8 mouse cellular contexts compared by ENCODE assay signal in the genomic region with DNA sequence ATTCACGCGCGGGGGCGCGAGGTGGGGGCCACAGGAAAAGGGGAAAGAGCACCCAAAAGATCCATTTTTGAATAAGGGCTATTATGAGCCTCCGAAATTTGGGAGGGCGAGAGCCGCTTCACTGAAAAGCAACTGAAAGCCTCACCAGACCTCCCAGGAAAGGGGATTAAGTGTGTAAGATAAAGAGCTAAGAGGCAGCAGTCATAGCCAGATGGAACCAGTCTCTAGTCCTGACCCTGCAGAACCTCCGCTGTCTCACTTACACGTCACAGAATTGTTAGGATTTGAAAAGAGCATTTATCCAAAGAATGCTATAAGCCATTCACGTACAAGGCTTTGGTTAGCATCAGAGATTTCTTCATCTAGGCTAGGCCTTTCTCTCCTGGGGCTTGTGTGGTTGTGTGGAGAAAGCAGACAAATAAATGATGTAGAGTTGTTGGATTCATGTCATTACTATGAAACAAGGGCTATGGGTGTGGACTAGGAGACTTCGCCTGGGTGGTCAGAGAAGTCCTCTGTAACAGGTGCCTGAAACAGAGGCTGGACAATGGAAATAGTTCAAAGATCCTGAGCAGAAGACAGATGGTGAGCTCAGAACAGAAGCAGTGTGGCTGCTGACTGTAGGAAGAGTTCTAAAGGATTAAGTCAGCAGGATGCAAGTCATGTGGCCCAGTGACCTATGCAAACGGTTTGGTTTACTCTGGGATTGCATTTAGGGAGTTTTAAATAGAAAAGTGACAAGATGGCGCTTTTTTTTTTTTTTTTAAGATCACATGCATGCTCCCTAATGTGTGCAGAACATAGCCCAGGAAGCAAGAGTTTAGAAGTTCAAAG. TPM values are rescaled to one million over a fixed set of nuclear protein-coding genes. Genes with fewer than 3 reads are reported as not detected.
DNase-seq lines count a peak whose midpoint lies in the region; ATAC-seq and TF ChIP-seq lines count a peak whose summit lies in the region.

No protein-coding gene starts in this region.

- 37% methylated on average over 14 of the region's 14 CpGs for WGBS in spleen, adult 2 months
- 16% methylated on average over 14 of the region's 14 CpGs for WGBS in intestine, embryonic 15.5 days
- WGBS in neural tube, embryonic 14.5 days: 15% methylated on average over 14 of the region's 14 CpGs

- no peak for TF ChIP-seq CTCF in spleen, adult 2 months (IDR thresholded peaks at IDR 0.05; ENCODE audit: extremely low read depth, insufficient read depth, insufficient read length, insufficient replicate concordance)

- H3K4me3 ChIP-seq in spleen, adult 2 months (ENCODE audit: extremely low read depth, insufficient read depth, insufficient read length): peak overlapping the region; percentile 95
- peak overlapping the region; percentile 99 for H3K4me3 ChIP-seq in intestine, embryonic 15.5 days (replicated peaks)
- H3K4me3 ChIP-seq in neural tube, embryonic 14.5 days (ENCODE audit: low read depth, low read length): peak overlapping the region; percentile 94

- no peaks in the 10 kb centered on the region for H3K27me3 ChIP-seq in spleen, adult 2 months (ENCODE audit: control insufficient read depth, insufficient read depth, low read length)
- no peaks in the 10 kb centered on the region for H3K27me3 ChIP-seq in intestine, embryonic 15.5 days (replicated peaks)
- no peaks in the 10 kb centered on the region for H3K27me3 ChIP-seq in neural tube, embryonic 14.5 days (ENCODE audit: control insufficient read depth, insufficient read depth, low read length)

- peak overlapping the region; percentile 95 for H3K9ac ChIP-seq in intestine, embryonic 15.5 days
- peak overlapping the region; percentile 97 for H3K9ac ChIP-seq in neural tube, embryonic 14.5 days (replicated peaks; ENCODE audit: low read depth, low read length)

- peak overlapping the region; percentile 73 for H3K4me2 ChIP-seq in intestine, embryonic 15.5 days (replicated peaks)
- peak overlapping the region; percentile 60 for H3K4me2 ChIP-seq in neural tube, embryonic 14.5 days (ENCODE audit: low read depth, low read length)

- H3K36me3 ChIP-seq in spleen, adult 2 months (ENCODE audit: control insufficient read depth, insufficient read depth, low read length): no peaks in the 10 kb centered on the region
- H3K36me3 ChIP-seq in intestine, embryonic 15.5 days: no peaks in the 10 kb centered on the region
- H3K36me3 ChIP-seq in neural tube, embryonic 14.5 days (ENCODE audit: control insufficient read depth, insufficient read depth, low read length): no peaks in the 10 kb centered on the region

- peaks cover 20% of the 10 kb centered on the region for H3K4me1 ChIP-seq in spleen, adult 2 months (ENCODE audit: control insufficient read depth, insufficient read depth, insufficient read length)
- peaks cover 15% of the 10 kb centered on the region for H3K4me1 ChIP-seq in intestine, embryonic 15.5 days (replicated peaks)
- H3K4me1 ChIP-seq in neural tube, embryonic 14.5 days (ENCODE audit: control insufficient read depth, insufficient read depth, low read length): peaks cover 19% of the 10 kb centered on the region

- peak; percentile 51 for DNase-seq in embryo, embryonic 10 days (ENCODE audit: low spot score)
- no peak for DNase-seq in embryo, embryonic 9.5 days (ENCODE audit: extremely low spot score)
- no peak for DNase-seq in spleen, adult 2 months (ENCODE audit: low read depth in 1 of 2, low spot score in 2 of 2)
- DNase-seq in spleen, postnatal 36 days (ENCODE audit: low spot score in 2 of 2): no peak
- DNase-seq in left cerebral cortex, postnatal 25 days (ENCODE audit: low spot score in 2 of 2): no peak

- H3K27ac ChIP-seq in spleen, adult 2 months (ENCODE audit: insufficient read depth, low read length): peak overlapping the region; percentile 98
- H3K27ac ChIP-seq in intestine, embryonic 15.5 days: peak overlapping the region; percentile 97
- H3K27ac ChIP-seq in neural tube, embryonic 14.5 days (ENCODE audit: low read depth, low read length): peak overlapping the region; percentile 92

- ATAC-seq in intestine, embryonic 15.5 days: peak; percentile 22; the same call in 1 of the 2 replicates
- ATAC-seq in neural tube, embryonic 14.5 days (ENCODE audit: low read depth): no peak
- no peak for ATAC-seq in CD4-positive, CD25-positive, alpha-beta regulatory T cell, adult 4 months

- intact Hi-C loops in left cerebral cortex, postnatal 25 days (cut with DNase I): no loop called here

- no peaks in the 10 kb centered on the region for H3K9me3 ChIP-seq in intestine, embryonic 15.5 days
- no peaks in the 10 kb centered on the region for H3K9me3 ChIP-seq in neural tube, embryonic 14.5 days (ENCODE audit: control insufficient read depth, low read length)

- no peak for TF ChIP-seq POLR2A in spleen, adult 2 months (IDR thresholded peaks at IDR 0.05; ENCODE audit: low read depth, low read length)

RNA-seq across cellular contexts. Expression of gene Fem1b, which starts 0.7 kb away (rescaled TPM):
- polyA plus RNA-seq in spleen, adult 2 months (2012; rRNA removed): 5.3 and 7.1 TPM in 2 replicates
- 16.2 and 16.7 TPM in 2 replicates for polyA plus RNA-seq in intestine, embryonic 15.5 days (2015; fragmentation: Nextera tagmentation; extraction: Ambion mirVana)
- polyA plus RNA-seq in neural tube, embryonic 14.5 days (2014; fragmentation: Nextera tagmentation; extraction: Ambion mirVana): 77.7 and 90.1 TPM in 2 replicates
- 100 to 1,000 TPM; 103 to 115 TPM for total RNA-seq in left cerebral cortex, postnatal 25 days (2021)
- polyA plus RNA-seq in CD4-positive, CD25-positive, alpha-beta regulatory T cell, adult 4 months (2017; shearing (Covaris generic)): 1 to 10 TPM; 3.9 to 4.7 TPM

RNA-seq across cellular contexts. Expression of gene Cln6, which starts 26.2 kb away (rescaled TPM):
- polyA plus RNA-seq in spleen, adult 2 months (2012; rRNA removed): 27.7 and 31.6 TPM in 2 replicates
- 29.6 and 30.6 TPM in 2 replicates for polyA plus RNA-seq in intestine, embryonic 15.5 days (2015; fragmentation: Nextera tagmentation; extraction: Ambion mirVana)
- 5.3 TPM in 2 replicates for polyA plus RNA-seq in neural tube, embryonic 14.5 days (2014; fragmentation: Nextera tagmentation; extraction: Ambion mirVana)
- 10 to 100 TPM in 1 of 2 experiments, 1 to 10 TPM in 1; 9.2 to 10.5 TPM for total RNA-seq in left cerebral cortex, postnatal 25 days (2021)
- polyA plus RNA-seq in CD4-positive, CD25-positive, alpha-beta regulatory T cell, adult 4 months (2017; shearing (Covaris generic)): 10 to 100 TPM in 1 of 2 experiments, 1 to 10 TPM in 1; 9.2 to 10.8 TPM

RNA-seq across cellular contexts. Expression of gene Calml4, which starts 45.4 kb away (rescaled TPM):
- 0.62 and 1.6 TPM in 2 replicates for polyA plus RNA-seq in spleen, adult 2 months (2012; rRNA removed)
- polyA plus RNA-seq in intestine, embryonic 15.5 days (2015; fragmentation: Nextera tagmentation; extraction: Ambion mirVana): 193 and 202 TPM in 2 replicates
- polyA plus RNA-seq in neural tube, embryonic 14.5 days (2014; fragmentation: Nextera tagmentation; extraction: Ambion mirVana): 7.5 and 7.6 TPM in 2 replicates
- total RNA-seq in left cerebral cortex, postnatal 25 days (2021): 1 to 10 TPM; 1.4 to 2.7 TPM
- polyA plus RNA-seq in CD4-positive, CD25-positive, alpha-beta regulatory T cell, adult 4 months (2017; shearing (Covaris generic)): 1 to 10 TPM in 1 of 2 experiments, under 1 TPM in 1; 0.63 to 1.0 TPM

Comparison
In these comparisons a context has a peak if more than half of its experiments do, and no peak if none do; other contexts are left out.
1. RNA of gene Calml4, which starts 45.4 kb away (polyA plus RNA-seq): 193 to 202 TPM in intestine, embryonic 15.5 days; 7.5 to 7.6 TPM in neural tube, embryonic 14.5 days, 0.62 to 1.6 TPM in spleen, adult 2 months and 0.63 to 1.0 TPM in CD4-positive, CD25-positive, alpha-beta regulatory T cell, adult 4 months; every median in the first group is over 10 times any median in the second.
2. Peak in every context shown above with its lines, with median percentiles within 50 percentile points of each other: H3K27ac ChIP-seq and H3K4me3 ChIP-seq.